Mouse (Mus musculus): ENCODE data around the gene Crtc3.

Gene Crtc3

GRCm38 (mm10) chr7:80685639-80686038 lies 3.0 kb downstream of the Crtc3 start:
- in situ Hi-C loops (cut with MboI, MseI) = no loop called here

- in situ Hi-C loops (cut with MboI, MseI) = no loop called here
Observed at GRCm38 (mm10) chr7:80682630-80683029, 6.0 kb downstream of the Crtc3 start.

- in situ Hi-C loops (cut with MboI, MseI) = no loop called here
Observed at GRCm38 (mm10) chr7:80680218-80680847, 8.3 kb downstream of the Crtc3 start.

GRCm38 (mm10) chr7:80672323-80672722 lies 16.4 kb downstream of the Crtc3 start:
- in situ Hi-C loops (cut with MboI, MseI) = no loop called here

GRCm38 (mm10) chr7:80670889-80671288 lies 17.8 kb downstream of the Crtc3 start:
- in situ Hi-C loops (cut with MboI, MseI) = no loop called here

- in situ Hi-C loops (cut with MboI, MseI) = no loop called here
Observed at GRCm38 (mm10) chr7:80667190-80667589, 21.5 kb downstream of the Crtc3 start.

GRCm38 (mm10) chr7:80666198-80666915 lies 22.3 kb downstream of the Crtc3 start:
- in situ Hi-C loops (cut with MboI, MseI) = no loop called here

GRCm38 (mm10) chr7:80661082-80661481 lies 27.6 kb downstream of the Crtc3 start:
- in situ Hi-C loops (cut with MboI, MseI) = no loop called here

GRCm38 (mm10) chr7:80660619-80661018 lies 28.1 kb downstream of the Crtc3 start:
- in situ Hi-C loops (cut with MboI, MseI) = no loop called here

GRCm38 (mm10) chr7:80657896-80658295 lies 30.8 kb downstream of the Crtc3 start:
- in situ Hi-C loops (cut with MboI, MseI) = no loop called here

GRCm38 (mm10) chr7:80655350-80656013 lies 33.2 kb downstream of the Crtc3 start:
- in situ Hi-C loops (cut with MboI, MseI) = no loop called here

GRCm38 (mm10) chr7:80654926-80655325 lies 33.8 kb downstream of the Crtc3 start:
- in situ Hi-C loops (cut with MboI, MseI) = no loop called here

GRCm38 (mm10) chr7:80654393-80654792 lies 34.3 kb downstream of the Crtc3 start:
- in situ Hi-C loops (cut with MboI, MseI) = no loop called here

- in situ Hi-C loops (cut with MboI, MseI) = no loop called here
Observed at GRCm38 (mm10) chr7:80653971-80654370, 34.7 kb downstream of the Crtc3 start.

- in situ Hi-C loops (cut with MboI, MseI) = no loop called here
Observed at GRCm38 (mm10) chr7:80653077-80653476, 35.6 kb downstream of the Crtc3 start.

- in situ Hi-C loops (cut with MboI, MseI) = no loop called here
Observed at GRCm38 (mm10) chr7:80652289-80652688, 36.4 kb downstream of the Crtc3 start.

GRCm38 (mm10) chr7:80647437-80647871 lies 41.2 kb downstream of the Crtc3 start:
- in situ Hi-C loops (cut with MboI, MseI) = no loop called here

GRCm38 (mm10) chr7:80646093-80647025 lies 42.3 kb downstream of the Crtc3 start:
- in situ Hi-C loops (cut with MboI, MseI) = no loop called here

GRCm38 (mm10) chr7:80642976-80643666 lies 45.6 kb downstream of the Crtc3 start:
- in situ Hi-C loops (cut with MboI, MseI) = no loop called here

GRCm38 (mm10) chr7:80642552-80642951 lies 46.1 kb downstream of the Crtc3 start:
- in situ Hi-C loops (cut with MboI, MseI) = no loop called here

- in situ Hi-C loops (cut with MboI, MseI) = no loop called here
Observed at GRCm38 (mm10) chr7:80641899-80642298, 46.8 kb downstream of the Crtc3 start.

Data from T-helper 1 cell (primary cell).